18 mouse cellular contexts compared by ENCODE assay signal in genomic region chr2:174513827-174514226, GRCm38 (mm10).
"Had no signal": no experiment of that assay in that cellular context is flagged by ENCODE, and none has a peak within 500 bp of the region (broad histone marks: within the 10 kb centered on the region; RNA-seq: fewer than 3 reads in every experiment).

No protein-coding gene starts in this region.

- ATAC-seq: inflammation-experienced regulatory T-cells, adult 6 months; intestine, embryonic 16.5 days; liver, embryonic 12.5 days; midbrain, embryonic 15.5 days had no signal

- H3K36me3 ChIP-seq: limb, embryonic 12.5 days; limb, embryonic 15.5 days; liver, embryonic 12.5 days; liver, embryonic 15.5 days; midbrain, embryonic 12.5 days; midbrain, embryonic 15.5 days; neural tube, embryonic 12.5 days; neural tube, embryonic 15.5 days had no signal

- H3K27me3 ChIP-seq: limb, embryonic 12.5 days; limb, embryonic 15.5 days; liver, embryonic 12.5 days; liver, embryonic 15.5 days; midbrain, embryonic 12.5 days; midbrain, embryonic 15.5 days; neural tube, embryonic 12.5 days; neural tube, embryonic 15.5 days had no signal

- DNase-seq: kidney, adult 18-20 months; kidney, adult 9 months; kidney, postnatal 14 days; layer of hippocampus, postnatal 36 days; thymus, adult 18-20 months; thymus, postnatal 36 days had no signal

- H3K4me1 ChIP-seq: limb, embryonic 12.5 days; liver, embryonic 12.5 days; midbrain, embryonic 12.5 days; midbrain, embryonic 15.5 days; neural tube, embryonic 12.5 days; neural tube, embryonic 15.5 days had no signal

- H3K9me3 ChIP-seq: limb, embryonic 12.5 days; limb, embryonic 15.5 days; liver, embryonic 12.5 days; liver, embryonic 15.5 days; midbrain, embryonic 12.5 days; midbrain, embryonic 15.5 days; neural tube, embryonic 12.5 days; neural tube, embryonic 15.5 days had no signal

- H3K4me3 ChIP-seq: left cerebral cortex, adult 2 months; limb, embryonic 12.5 days; limb, embryonic 15.5 days; liver, embryonic 12.5 days; liver, embryonic 15.5 days; midbrain, embryonic 12.5 days; midbrain, embryonic 15.5 days; neural tube, embryonic 12.5 days; neural tube, embryonic 15.5 days had no signal

- H3K4me2 ChIP-seq: limb, embryonic 12.5 days; limb, embryonic 15.5 days; liver, embryonic 12.5 days; liver, embryonic 15.5 days; midbrain, embryonic 12.5 days; midbrain, embryonic 15.5 days; neural tube, embryonic 12.5 days; neural tube, embryonic 15.5 days had no signal

- H3K9ac ChIP-seq: limb, embryonic 12.5 days; limb, embryonic 15.5 days; liver, embryonic 12.5 days; liver, embryonic 15.5 days; midbrain, embryonic 12.5 days; midbrain, embryonic 15.5 days; neural tube, embryonic 12.5 days; neural tube, embryonic 15.5 days had no signal

- H3K27ac ChIP-seq: left cerebral cortex, adult 2 months; limb, embryonic 12.5 days; limb, embryonic 15.5 days; liver, embryonic 12.5 days; liver, embryonic 15.5 days; macrophage; midbrain, embryonic 12.5 days; midbrain, embryonic 15.5 days; neural tube, embryonic 12.5 days; neural tube, embryonic 15.5 days had no signal
